Mouse (Mus musculus): ENCODE measurements at regions not wholly inside any gene's neighbourhood (a gene's known extent, or its start where the extent isn't known, plus 50 kb on each side); places are given as distances from the start of the nearest gene placed in this dataset.
A peak's percentile ranks its signal among the peaks of the same experiment; 100 is the strongest.

DNA sequence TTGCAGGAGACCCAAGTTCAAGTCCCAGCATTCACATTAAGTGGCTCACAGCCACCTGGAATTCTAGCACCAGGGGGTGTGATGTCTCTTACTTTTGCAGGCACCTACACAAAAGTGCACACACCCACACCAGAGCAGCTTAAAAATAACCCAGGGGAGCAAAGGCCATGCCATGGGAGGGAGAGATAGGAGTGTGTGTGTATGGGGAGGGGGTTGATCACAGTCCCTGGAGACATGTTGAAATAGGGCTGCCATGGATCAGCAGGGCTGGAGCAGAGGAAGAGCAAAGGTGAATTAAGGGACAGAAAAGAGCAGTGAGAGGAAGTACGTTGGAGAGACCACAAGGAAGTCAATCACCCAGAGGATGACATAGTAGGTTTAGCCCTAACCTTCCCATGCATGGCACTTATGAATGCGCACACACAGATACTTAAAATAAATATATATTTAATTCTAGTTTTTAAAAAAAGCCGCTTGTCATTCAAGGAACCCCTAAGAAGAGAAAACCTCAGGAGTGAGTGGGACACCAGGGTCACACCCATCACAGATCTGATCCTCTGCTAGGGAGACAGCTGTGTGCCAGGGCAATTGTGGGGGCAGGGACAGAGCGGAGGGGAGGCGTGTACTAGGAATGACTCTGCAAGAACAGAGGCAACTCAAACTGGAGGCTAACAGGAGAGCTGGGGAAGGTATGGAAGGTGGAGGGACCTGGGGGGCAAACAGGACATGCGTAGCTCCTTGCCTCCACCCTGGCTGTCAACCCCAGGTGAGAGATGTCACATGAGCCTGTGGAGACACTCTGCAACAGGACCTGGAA lies 189.5 kb upstream of the Rybp start:
- no peak for DNase-seq (ENCODE audit: low spot score in 2 of 2)

DNA sequence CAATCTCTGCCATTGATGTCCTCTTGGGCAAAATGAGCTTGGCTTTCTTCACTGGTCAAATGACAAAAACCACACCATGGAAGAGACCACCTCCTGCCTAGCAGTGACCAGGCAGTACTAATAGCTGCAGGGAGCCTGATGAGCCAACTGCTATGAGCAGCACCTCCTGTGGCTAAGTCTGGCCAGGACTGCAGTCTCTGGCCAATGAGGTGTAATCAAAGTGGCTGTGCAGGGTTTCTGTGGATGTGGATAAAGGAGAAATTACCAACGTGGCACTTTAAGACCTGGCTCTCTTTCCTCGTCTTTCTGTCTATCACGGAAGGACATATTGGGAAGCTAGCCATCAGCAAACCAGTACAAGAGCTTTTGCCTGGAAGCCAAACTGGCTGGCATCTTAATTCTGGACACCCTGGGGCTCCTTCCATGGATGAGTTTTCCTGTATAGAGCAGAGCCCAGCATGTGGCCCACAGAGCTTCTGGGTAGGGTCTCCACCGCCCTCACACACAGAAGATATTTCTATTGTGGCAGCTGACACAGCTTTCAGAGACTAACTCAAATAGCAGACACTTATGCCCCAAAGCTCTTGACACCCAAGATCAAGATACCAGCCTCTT lies 188.2 kb upstream of the Rybp start:
- DNase-seq (ENCODE audit: low spot score in 2 of 2) = no peak

DNA sequence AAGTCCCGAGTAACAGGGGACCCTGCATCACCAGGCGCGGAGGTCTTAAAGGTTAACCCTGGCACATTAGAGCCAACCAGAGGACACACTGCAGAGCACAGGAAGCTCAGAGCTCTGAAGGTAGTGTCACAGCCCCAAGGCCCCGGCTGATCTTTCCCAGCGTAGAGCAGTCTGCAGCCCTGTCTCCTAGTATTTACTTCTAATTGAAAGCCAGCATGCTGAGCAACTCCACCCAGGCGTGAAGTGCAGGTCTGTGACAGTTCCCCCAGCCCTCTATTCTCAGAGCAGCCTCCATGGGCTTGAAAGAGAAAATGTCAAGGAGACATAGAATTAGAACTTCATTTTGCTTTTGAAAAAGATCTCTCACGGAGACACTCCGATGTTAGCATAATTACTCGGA lies 187.0 kb upstream of the Rybp start:
- DNase-seq (ENCODE audit: low spot score in 2 of 2) = no peak

DNA sequence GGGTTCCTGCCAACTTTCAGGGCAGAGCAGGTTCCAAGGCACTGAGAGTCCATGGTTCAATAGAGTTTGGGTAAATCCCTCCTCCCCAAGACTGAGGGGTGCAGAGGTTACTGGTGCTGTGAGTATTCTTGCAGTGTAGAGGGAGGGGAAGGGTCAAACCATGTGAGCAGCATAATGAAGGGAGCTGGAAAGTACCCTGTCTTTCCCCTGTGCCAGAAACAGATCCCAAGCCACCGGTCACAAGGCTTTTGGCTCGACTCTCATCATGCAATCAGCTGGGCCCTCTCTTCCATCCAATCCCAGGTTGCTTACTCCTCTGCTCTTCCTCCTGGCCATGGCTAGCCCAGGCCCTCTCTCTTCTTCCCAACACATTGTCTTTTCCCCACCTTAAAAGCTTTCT lies 182.8 kb upstream of the Rybp start:
- DNase-seq (ENCODE audit: low spot score in 2 of 2) = no peak

DNA sequence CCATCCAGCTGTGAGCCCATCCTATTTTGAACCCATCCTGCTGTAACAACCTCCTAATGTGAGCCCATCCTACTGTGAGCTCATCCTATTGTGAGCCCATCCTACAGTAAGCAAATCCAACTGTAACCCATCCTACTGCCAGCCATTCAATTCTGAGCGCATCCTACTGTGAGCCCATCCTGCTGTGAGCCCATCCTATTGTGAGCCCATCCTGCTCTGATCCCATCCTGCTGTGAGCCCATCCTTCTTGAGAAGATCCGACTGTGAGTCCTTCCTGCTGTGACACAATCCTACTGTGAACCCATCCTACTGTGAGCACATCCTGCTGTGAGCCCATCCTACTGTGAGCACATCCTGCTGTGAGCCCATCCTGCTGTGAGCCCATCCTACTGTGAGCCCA lies 175.5 kb upstream of the Rybp start:
- DNase-seq (ENCODE audit: low spot score in 2 of 2) = no peak

DNA sequence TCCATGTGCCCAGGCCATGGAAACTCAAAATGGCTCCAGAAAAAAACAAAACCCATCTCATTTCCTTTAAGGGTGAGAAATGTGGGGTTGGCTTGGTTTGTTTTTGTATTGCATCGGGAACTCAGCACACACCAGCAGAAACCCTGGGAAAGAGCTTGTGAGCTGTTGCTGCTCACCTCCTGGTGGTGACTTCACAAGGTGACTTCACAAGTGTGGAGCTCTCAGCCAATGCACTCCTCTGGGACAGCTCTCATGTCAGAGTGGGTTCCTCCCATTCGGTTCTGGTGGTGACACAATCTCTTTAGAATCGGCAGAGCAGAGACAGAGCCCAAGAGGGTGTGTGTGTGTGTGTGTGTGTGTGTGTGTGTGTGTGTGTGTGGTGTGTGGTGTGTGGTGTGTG lies 166.1 kb upstream of the Rybp start:
- DNase-seq (ENCODE audit: low spot score in 2 of 2) = no peak

DNA sequence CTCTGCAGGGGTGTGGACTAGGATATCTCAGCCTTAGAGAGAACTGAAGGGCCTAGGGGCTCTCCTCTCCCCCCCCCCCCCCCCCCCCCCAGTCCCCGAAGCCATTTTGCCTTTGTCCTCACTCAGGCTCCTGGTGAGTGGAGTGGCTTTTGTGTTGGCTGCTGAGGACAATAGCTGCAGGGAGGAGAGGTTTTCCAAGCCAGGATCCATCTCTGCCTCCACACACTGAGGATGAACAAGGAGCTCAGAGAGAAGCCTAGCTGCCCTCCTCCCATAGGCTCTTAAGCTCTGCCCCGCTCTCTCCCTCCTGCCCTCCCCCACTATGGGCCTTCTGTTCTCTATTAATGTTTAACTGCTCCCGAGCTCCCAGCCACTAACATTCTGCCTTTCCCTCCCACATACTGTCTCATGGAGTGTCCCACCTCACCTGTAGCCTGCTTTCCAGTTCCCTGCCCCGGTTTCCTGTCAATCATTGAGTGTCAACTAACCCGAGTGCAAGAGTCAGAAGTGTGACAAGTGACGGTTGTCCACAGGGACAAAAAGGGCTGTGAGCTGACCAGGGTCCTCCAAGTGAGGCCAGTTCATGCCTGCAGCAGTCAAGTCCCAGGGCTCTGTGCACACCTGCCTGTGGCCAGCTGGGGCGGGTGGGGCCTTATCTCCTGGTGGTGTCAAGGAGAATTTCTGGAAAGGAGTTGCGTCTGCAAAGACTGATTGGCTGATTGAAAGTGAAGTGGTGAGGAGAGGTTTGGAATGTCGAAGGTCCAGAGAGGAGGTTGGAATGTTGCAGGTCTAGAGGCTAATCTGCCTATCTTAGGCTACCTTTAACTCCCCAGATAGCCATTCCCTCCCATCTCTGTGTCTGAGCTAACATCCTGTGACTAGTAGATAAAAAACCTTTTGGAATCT lies 165.1 kb upstream of the Rybp start:
- DNase-seq (ENCODE audit: low spot score in 2 of 2) = no peak

DNA sequence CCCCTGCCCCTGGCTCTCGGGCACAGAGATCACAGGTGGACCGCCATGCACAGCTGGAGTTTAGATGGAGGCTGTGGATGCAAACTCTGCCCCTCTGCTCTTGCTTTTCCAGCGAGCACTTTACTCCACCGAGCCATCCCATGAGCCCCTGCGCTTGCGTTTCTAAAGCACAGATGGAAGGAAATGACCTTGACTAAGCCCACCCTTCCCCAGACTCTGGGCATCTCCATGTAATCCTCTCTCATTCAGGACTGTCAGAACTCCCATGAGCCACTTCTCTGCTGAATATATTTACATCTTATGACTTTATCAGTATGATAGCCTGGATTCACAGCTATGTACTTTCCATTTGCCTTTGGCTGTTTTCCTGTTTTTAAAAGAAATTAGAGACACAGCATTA lies 162.8 kb upstream of the Rybp start:
- no peak for DNase-seq (ENCODE audit: low spot score in 2 of 2)

DNA sequence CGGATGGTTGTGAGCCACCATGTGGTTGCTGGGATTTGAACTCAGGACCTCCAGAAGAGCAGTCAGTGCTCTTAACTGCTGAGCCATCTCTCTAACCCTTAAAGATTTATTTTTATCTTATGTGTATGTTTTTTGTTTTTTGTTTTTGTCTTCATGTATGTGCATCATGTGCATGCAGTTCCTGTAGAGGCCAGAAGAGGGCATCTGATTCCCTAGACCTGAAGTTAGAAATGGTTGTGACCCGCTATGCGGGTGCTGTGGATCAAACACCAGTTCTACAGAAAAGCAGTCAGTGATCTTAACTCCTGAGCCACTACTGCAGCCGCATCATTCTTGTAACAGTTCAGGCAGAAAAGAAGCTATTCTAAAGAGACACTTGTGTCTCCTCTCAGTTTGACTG lies 161.8 kb upstream of the Rybp start:
- no peak for DNase-seq (ENCODE audit: low spot score in 2 of 2)

DNA sequence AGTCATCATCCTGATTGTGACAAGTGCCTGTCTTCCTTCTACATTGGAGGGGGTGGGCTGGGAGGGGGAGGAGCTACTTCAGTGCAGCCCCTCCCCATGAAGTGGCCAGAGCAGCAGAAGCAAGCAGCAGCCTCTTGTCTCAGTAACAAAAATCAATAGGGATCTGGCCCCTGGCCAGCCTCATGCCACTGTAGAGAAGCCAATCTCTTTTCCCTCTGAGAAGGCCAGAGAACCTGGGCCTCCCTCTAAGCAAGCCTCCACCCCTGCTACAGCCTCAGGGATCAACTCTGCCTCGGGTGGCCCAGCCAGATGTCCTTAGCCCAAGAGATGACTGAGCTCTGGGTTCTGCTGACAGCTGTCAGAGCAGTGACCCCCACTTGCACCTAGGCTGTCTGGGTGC lies 159.9 kb upstream of the Rybp start:
- DNase-seq (ENCODE audit: low spot score in 2 of 2) = no peak

DNA sequence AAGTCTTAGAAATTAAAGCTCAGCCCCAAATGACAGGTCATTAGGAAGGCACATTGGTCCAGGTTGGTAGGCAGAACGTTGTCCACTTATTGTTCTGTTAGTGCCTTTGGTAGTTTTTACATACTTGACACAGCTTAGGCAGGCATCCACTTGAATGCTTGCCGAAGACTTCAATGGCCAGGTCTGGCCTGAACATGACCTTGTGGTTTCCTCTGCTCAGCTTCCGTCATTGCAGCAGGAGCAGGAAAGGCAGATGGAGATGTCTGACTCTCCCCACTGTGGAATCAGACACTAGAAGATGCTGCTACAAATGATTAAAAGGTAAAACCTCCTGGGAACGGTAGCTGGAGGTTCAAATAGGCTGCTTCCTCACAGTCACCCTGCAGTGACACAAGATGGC lies 159.5 kb upstream of the Rybp start:
- no peak for DNase-seq (ENCODE audit: low spot score in 2 of 2)

DNA sequence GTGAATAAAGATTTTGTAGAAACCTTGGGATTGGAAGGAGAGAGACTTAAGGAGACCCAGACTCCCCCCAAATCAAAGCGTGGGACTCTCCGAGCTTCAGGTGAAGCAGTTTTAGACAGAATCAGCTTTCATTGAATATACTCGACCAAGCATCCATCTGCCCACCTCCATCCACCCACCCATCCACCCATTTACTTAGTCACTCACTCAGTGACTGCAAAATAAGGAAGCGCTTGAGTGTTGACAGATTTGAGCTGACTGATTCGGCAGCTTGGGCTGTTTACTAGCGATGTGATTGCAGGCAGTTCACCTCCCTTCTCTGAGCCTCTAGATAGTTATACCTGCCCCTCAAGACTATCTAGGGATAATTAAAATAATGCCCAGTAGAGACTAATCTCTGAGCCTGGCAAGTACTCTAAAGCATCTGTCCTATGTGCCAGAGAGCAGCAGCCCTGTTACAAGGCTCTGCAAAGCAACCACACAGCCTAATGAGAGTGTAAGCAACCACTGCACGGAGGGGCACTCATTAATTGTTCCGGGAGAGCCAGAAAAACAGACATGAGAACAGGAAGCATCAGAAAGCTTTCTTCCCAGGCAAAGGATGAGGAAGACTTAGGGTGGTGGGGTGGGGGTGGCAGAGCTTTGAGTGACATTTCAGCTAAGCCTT lies 151.9 kb upstream of the Rybp start:
- no peak for DNase-seq (ENCODE audit: low spot score in 2 of 2)

DNA sequence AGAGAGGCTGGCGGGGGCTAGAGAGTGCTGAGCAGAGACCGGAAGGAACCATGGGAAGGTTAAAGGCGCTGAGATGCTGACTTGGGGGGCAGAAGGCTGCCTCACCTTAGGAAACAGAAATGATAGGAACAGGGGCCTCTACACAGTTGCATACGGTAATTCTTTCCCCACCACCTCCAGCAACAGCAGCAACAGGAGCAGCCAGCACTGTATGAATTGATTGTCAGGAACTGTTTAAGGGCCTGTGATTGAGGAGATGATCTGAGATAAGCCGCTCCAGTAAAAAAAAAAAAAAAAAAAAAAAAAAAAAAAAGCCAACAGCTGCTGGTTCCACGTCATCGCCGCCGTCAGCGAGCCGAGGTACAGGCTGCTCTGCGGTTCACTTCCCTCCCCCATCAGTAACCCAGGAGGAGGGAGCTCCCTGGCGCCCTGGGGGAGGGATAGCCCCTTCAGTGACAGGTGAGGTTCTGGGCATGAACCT lies 151.3 kb upstream of the Rybp start:
- DNase-seq (ENCODE audit: low spot score in 2 of 2) = peak in 1 of 2 experiments; percentile 55

DNA sequence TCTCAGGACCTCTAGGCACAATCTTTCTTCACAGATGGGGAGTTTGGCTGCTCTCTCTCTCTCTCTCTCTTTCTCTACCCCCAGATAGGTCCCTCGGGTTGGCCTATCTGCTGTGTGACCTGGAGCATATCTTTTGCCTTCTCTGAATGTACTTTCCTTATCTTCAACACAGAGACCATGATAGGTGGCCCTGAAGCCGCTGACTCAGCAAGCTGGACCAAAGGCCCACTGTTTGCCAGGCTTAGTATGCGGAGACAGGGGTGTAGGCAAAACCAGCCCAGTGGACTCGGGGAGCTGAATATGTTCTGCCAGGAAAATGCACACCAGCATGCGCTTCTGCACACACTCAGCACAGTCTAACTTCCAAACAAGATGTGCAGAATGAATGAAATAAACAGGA lies 150.7 kb upstream of the Rybp start:
- DNase-seq (ENCODE audit: low spot score in 2 of 2) = no peak

DNA sequence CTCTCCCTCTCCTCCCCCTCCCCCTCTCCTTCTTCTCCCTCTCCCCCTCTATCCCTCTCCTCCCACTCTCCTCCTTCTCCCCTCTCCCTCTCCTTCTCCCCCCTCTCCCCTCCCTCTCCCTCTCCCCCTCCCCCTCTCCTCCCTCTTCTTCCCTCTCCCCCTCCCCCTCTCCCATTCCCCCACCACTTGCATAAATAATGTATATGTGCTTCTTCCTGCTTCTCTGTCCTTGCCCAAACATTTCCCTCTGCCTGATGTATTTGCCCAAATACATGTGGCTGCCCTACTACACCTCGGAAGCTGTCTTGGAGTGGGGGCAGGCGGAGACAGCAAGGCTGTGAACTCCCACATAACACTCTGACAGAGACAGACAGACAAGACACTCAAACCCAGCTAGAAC lies 149.2 kb upstream of the Rybp start:
- no peak for DNase-seq (ENCODE audit: low spot score in 2 of 2)

DNA sequence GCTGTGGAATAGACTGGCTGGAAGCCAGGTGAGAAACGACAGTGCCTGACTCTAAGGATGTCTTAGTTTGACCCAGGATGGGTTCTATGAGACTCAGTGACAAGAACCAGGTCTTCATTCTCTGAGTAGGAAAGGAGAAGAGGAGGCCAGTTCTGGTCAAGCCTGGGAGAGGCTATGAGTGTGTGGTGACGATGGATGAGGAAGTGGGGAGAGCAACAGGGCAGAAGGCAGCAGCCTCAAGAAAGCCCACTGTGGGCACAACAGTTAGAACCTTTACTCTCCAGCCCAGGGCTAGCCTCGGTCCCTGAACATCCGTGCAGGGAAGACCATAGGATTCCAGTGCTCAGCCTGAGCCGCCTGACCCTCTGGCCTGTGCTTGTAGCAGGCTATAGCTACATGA lies 147.9 kb upstream of the Rybp start:
- DNase-seq (ENCODE audit: low spot score in 2 of 2) = no peak

DNA sequence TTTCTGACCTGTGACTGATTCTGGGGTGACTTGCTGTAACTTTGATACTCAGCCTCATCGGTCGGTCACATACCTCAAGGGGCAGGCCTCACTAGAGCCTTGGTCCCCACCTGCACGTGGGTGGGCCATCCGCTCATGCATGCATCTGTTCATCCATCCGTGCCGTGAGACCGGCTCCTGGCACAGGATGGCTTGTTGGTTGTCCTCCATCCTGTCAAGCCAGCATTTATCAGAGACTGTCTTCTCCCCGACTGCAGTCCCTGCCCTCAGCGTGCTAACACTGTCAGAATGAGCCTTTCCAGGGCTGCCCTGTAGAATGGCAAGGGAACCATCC lies 146.2 kb upstream of the Rybp start:
- no peak for DNase-seq (ENCODE audit: low spot score in 2 of 2)

DNA sequence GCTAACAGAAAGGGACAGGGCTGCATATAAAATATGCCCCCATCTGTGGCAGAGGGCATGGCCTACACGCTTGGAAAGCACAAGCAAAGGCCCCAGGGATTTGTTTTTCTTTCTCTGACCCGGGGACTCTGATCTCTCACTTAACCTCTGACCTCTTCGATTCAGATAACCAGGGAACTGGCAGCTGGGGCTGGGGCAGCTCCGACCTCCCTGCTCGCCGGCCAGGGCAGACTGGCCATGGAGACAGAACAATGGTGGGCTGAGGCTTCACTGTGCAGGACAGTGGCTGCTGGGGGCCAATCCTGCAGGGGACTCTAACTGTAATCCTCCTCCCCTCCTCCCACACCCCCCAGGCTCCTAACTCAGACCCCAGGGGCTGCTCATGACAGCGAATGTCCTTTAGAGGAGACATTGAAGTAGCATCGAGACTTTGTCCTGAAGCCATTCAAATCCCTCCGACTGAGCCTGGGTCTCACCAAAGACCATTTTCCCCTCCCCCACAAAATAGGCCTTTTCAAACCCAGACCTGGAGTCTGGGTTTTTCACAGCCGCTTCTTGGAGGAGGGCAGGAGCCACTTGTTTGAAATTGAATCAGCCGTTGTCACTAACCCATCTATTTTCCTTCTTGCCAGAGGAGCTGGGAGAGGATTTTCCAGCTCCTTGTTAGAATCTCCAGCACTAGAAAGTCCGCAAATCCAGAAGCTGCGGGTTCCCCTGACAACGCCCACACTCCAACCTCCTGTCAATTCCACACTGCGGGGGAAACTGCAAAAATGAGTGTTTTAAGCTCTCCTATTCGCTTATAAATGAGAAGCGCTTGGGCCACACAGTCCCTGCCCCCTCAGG lies 145.6 kb upstream of the Rybp start:
- no peak for DNase-seq (ENCODE audit: low spot score in 2 of 2)

DNA sequence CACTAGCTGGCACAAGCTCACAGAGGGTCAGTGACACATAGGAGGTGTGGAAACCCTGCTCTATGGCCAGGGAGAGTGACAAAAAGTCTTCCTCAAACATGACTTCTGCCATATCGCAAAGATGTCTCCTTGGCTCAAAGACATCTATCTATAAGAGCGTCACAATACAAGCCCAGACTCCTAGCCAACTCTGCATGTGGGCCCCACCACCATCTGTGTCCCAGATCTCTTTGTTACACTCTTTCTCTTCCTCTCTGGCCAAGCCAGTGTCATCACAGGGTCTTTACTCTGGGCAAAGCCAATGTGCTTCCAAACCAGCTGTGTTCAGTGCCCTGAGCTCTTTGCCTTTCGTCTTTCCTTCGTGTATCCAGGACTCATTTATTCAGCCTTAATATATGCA lies 143.0 kb upstream of the Rybp start:
- no peak for DNase-seq (ENCODE audit: low spot score in 2 of 2)

DNA sequence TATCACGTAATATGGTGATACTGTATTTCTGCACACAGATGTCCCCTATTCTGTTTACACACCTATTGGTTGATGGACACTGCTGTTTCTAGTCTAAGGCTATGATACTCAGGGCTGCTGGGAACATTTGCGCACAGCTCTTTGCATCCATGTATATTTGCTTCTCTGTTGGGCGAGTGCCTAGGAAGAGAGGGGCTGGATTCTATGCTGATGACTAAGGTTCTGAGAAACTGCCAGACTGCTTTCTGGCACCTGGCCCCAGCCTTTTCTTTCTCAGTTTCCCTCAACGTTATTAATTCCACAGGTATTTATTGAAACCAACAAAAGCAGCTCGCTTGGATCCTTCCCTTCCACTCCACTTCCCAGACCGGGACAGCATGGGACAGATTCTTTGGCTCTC lies 142.2 kb upstream of the Rybp start:
- DNase-seq (ENCODE audit: low spot score in 2 of 2) = no peak

DNA sequence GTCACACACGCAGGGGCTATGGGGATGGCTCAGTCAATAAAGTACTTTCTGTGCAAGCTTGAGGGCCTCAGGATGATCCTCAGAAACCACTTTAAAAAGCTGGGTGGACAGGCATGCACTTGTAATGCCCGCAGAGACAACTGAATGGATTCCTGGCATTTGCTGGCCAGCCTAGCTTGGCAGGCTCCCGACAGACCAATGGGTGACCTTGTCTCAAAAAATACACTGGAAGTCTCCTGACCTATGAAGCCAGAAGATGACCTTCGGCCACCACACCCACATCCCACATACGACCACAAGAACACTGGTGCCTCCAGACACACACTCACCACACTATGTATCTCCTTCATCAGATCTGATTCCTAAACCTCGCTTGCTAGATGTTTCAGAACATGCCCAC lies 141.5 kb upstream of the Rybp start:
- DNase-seq (ENCODE audit: low spot score in 2 of 2) = no peak
